Mouse (Mus musculus) lung, embryonic 16.5 days (tissue): ENCODE data around the gene Ppp1r27. TPM values are rescaled to one million over a fixed set of nuclear protein-coding genes. Genes with fewer than 3 reads are reported as not detected.
"Not testable (repeated sequence)": the region's sequence is repeated elsewhere in the genome, so short reads cannot be mapped to it uniquely, and the experiment has no call there.

Experiments
- ATAC-seq: fragments of 200-750 bp; cut with Nextera tagmentation; 2 replicates; pipeline ENCODE4 v1.8.0; 2017; ENCODE audit warnings: low read depth, mild to moderate bottlenecking, moderate library complexity
- H3K27ac ChIP-seq: fragments of 300-500 bp; sonication (generic); 2 replicates; pipeline ENCODE4 v1.5.1; 2014; ENCODE audit warnings: mild to moderate bottlenecking, control low read depth, low read length
- H3K27me3 ChIP-seq: fragments of 300-500 bp; sonication (generic); 2 replicates; pipeline ENCODE4 v1.6.1; 2014; ENCODE audit warnings: low read depth, low read length, mixed read lengths; ENCODE audit not compliant: control insufficient read depth, insufficient read depth
- H3K36me3 ChIP-seq: fragments of 300-500 bp; sonication (generic); 2 replicates; pipeline ENCODE4 v1.6.1; 2014; ENCODE audit warnings: low read length; ENCODE audit not compliant: control insufficient read depth, insufficient read depth
- H3K4me1 ChIP-seq: fragments of 300-500 bp; sonication (generic); replicated peaks from 2 replicates; pipeline ENCODE4 v1.6.1; 2014; ENCODE audit warnings: low read length, mixed read lengths; ENCODE audit not compliant: control insufficient read depth, insufficient read depth
- H3K4me2 ChIP-seq: fragments of 300-500 bp; sonication (generic); 2 replicates; pipeline ENCODE4 v1.6.1; 2014; ENCODE audit warnings: low read depth, low read length, control low read depth
- H3K4me3 ChIP-seq: fragments of 300-500 bp; sonication (generic); 2 replicates; pipeline ENCODE4 v1.5.1; 2014; ENCODE audit warnings: mild to moderate bottlenecking, low read length, control low read depth
- H3K9ac ChIP-seq: fragments of 300-500 bp; sonication (generic); 2 replicates; pipeline ENCODE4 v1.6.1; 2014; ENCODE audit warnings: low read length, control low read depth
- H3K9me3 ChIP-seq: fragments of 300-500 bp; sonication (generic); 2 replicates; pipeline ENCODE4 v1.6.1; 2016; ENCODE audit warnings: low read length; ENCODE audit not compliant: control insufficient read depth
- WGBS: fragments of 180-500 bp; shearing (Covaris S2); extraction: QIAGEN DNeasy Blood & Tissue Kit; methylation state at CpG from one replicate; pipeline ENCODE4 v1.1.7; 2014; 5-methylcytosine and 5-hydroxymethylcytosine counted together
- polyA plus RNA-seq: library from polyadenylated mRNA; unstranded; fragments of >200 nt; fragmentation: Nextera tagmentation; extraction: Ambion mirVana; gene quantifications from 2 replicates; pipeline ENCODE4 v1.2.1, GENCODE M21; 2015

The Ppp1r27 gene
- polyA plus RNA-seq, 1 experiment from 2014 or later, result 0.95 TPM

GRCm38 (mm10) chr11:120571122-120571521 is 20.2 kb upstream of the Ppp1r27 start:
- Histone ChIP-seq H3K4me2 (peak overlapping the region; percentile 91), H3K9ac (peak overlapping the region; percentile 98), H3K27me3 (no peaks in the 10 kb centered on the region), H3K36me3 (peaks cover 41% of the 10 kb centered on the region), H3K4me3 (peak overlapping the region; percentile 82), H3K9me3 (no peaks in the 10 kb centered on the region), H3K27ac (no peak overlapping the region), H3K4me1 (peaks cover 18% of the 10 kb centered on the region)
- ATAC-seq, result no peak
- 59% methylated on average over 3 of the region's 3 CpGs for WGBS

GRCm38 (mm10) chr11:120568324-120568723 is 17.4 kb upstream of the Ppp1r27 start:
- ATAC-seq, result no peak
- H3K9me3 ChIP-seq, result no peaks in the 10 kb centered on the region
- no peaks in the 10 kb centered on the region for H3K27me3 ChIP-seq
- H3K27ac ChIP-seq, result no peak overlapping the region
- peaks cover 65% of the 10 kb centered on the region for H3K36me3 ChIP-seq
- H3K4me3 ChIP-seq, result no peak overlapping the region
- H3K9ac ChIP-seq, result no peak overlapping the region
- no peak overlapping the region for H3K4me2 ChIP-seq
- H3K4me1 ChIP-seq, result peaks cover 12% of the 10 kb centered on the region
- 85% methylated on average over 6 of the region's 6 CpGs for WGBS

- no peak overlapping the region for H3K9ac ChIP-seq
- H3K27me3 ChIP-seq, result no peaks in the 10 kb centered on the region
- WGBS, result 80% methylated on average over 9 of the region's 9 CpGs
- H3K4me2 ChIP-seq, result no peak overlapping the region
- H3K27ac ChIP-seq, result no peak overlapping the region
- no peaks in the 10 kb centered on the region for H3K9me3 ChIP-seq
- H3K4me1 ChIP-seq, result no peaks in the 10 kb centered on the region
- H3K4me3 ChIP-seq, result no peak overlapping the region
- peaks cover 84% of the 10 kb centered on the region for H3K36me3 ChIP-seq
- ATAC-seq, result no peak
Measured at GRCm38 (mm10) chr11:120565114-120565513, 14.2 kb upstream of the Ppp1r27 start.

DNA sequence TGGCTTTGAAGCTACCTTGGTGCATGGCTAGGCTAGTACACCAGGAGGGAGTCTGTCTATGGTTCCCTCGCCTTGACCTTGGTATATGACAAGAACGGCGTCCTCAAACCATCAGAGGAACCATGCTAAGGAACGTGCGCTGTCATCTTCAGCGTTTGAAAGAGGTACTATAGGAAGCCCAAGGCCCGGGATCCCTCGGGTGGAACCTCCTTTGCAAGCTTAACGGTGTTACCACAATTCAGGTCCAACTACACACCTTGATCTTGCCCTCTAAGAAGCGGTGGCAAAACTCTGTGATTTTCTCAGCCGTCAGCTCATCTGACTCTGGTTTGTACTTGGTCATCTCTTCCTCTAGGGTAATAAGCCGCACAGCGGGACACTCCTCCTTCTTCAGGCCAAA is 12.0 kb upstream of the Ppp1r27 start:
- no peaks in the 10 kb centered on the region for H3K9me3 ChIP-seq
- ATAC-seq, result no peak
- WGBS, result 92% methylated on average over 13 of the region's 13 CpGs
- no peaks in the 10 kb centered on the region for H3K27me3 ChIP-seq
- no peaks in the 10 kb centered on the region for H3K4me1 ChIP-seq
- H3K36me3 ChIP-seq, result peaks cover 81% of the 10 kb centered on the region
- H3K27ac ChIP-seq, result no peak overlapping the region
- H3K4me3 ChIP-seq, result no peak overlapping the region
- H3K4me2 ChIP-seq, result no peak overlapping the region
- no peak overlapping the region for H3K9ac ChIP-seq

- no peak overlapping the region for H3K4me2 ChIP-seq
- peaks cover 5% of the 10 kb centered on the region for H3K9me3 ChIP-seq
- H3K4me1 ChIP-seq, result no peaks in the 10 kb centered on the region
- no peak overlapping the region for H3K4me3 ChIP-seq
- H3K36me3 ChIP-seq, result peaks cover 67% of the 10 kb centered on the region
- no peak overlapping the region for H3K27ac ChIP-seq
- no peaks in the 10 kb centered on the region for H3K27me3 ChIP-seq
- WGBS, result 90% methylated on average over 13 of the region's 13 CpGs
- ATAC-seq, result no peak
- no peak overlapping the region for H3K9ac ChIP-seq
Measured at GRCm38 (mm10) chr11:120560952-120561728, 10.2 kb upstream of the Ppp1r27 start.

- H3K4me2 ChIP-seq, H3K9ac ChIP-seq, ATAC-seq, H3K4me1 ChIP-seq, H3K4me3 ChIP-seq, H3K9me3 ChIP-seq, H3K27me3 ChIP-seq, H3K27ac ChIP-seq: not testable (repeated sequence)
- WGBS, result 89% methylated on average over 6 of the region's 6 CpGs
- peaks cover 48% of the 10 kb centered on the region for H3K36me3 ChIP-seq
Measured at GRCm38 (mm10) chr11:120558843-120559242, 7.9 kb upstream of the Ppp1r27 start.

DNA sequence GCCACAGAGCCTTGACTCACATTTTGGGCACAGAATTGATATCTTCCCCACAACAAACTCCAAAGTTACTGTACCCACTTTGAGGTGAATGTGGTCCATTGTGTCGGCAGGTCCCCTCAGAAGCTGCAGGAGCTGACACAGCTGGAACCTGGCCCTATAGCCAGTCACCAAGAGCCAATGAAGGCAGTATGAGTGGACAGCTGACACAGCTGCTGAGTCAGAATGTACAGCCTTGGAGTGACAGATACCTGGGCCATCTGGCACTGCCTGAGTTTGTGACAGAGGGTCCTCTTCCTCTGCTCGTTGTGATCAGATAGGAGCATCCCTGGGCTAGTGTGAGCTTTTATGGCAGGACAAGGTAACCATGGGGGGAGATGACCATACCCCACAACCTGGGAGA is 4.3 kb upstream of the Ppp1r27 start:
- no peak for ATAC-seq
- Histone ChIP-seq H3K4me3 (no peak overlapping the region), H3K4me1 (peaks cover under 1% of the 10 kb centered on the region; the same call in 1 of the 2 replicates), H3K27ac (no peak overlapping the region), H3K9ac (no peak overlapping the region), H3K36me3 (peaks cover 12% of the 10 kb centered on the region), H3K9me3 (peaks cover 5% of the 10 kb centered on the region), H3K4me2 (no peak overlapping the region), H3K27me3 (no peaks in the 10 kb centered on the region)
- WGBS, result 76% methylated on average over 2 of the region's 2 CpGs

DNA sequence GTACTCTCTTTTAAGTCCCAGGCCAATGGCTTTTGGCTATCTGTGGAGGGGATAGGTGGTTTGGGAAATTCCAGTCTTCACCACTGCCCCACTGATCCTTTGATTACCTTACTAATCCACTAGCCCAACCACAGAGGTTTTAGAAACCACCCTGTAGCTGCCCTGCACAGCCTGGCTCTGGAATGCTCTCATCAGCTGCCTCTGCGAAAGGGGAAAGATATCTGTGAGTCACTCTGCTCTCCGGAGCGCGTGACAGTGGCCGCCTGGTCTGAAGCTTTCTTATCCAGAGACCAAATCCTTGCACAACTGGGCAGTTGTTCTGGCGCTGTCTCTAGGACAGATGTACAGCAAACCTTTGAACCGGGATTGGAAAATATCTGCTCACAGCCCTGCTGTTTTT is 3.9 kb upstream of the Ppp1r27 start:
- H3K27ac ChIP-seq, result no peak overlapping the region
- peaks cover 8% of the 10 kb centered on the region for H3K36me3 ChIP-seq
- H3K9me3 ChIP-seq, result peaks cover 5% of the 10 kb centered on the region
- H3K27me3 ChIP-seq, result no peaks in the 10 kb centered on the region
- no peak for ATAC-seq
- H3K4me1 ChIP-seq, result peaks cover 4% of the 10 kb centered on the region; the same call in 1 of the 2 replicates
- H3K9ac ChIP-seq, result no peak overlapping the region
- 77% methylated on average over 7 of the region's 7 CpGs for WGBS
- H3K4me2 ChIP-seq, result no peak overlapping the region
- H3K4me3 ChIP-seq, result no peak overlapping the region

DNA sequence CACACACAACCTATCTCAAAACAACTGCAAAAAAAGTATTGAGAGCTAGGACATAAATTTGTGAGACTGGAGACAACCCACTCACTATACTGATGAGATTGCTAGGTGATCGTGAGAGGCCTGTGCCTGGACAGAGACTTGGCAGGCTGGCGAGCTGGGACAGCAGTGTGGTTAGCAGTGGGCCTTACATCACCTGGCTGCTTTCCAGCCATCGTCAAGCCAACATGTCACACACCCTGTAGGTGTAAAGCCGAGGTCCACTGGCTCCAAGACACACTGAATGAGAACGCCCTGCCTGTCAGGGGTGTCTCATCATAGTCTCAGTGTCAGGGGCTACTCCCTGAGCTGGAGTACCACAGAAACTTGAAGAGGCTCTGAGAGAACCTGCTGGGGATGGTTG is 1.8 kb upstream of the Ppp1r27 start:
- H3K9me3 ChIP-seq, result peaks cover 4% of the 10 kb centered on the region
- no peak for ATAC-seq
- no peak overlapping the region for H3K4me3 ChIP-seq
- 67% methylated on average over 5 of the region's 5 CpGs for WGBS
- no peak overlapping the region for H3K27ac ChIP-seq
- H3K9ac ChIP-seq, result no peak overlapping the region
- peaks cover 16% of the 10 kb centered on the region for H3K4me1 ChIP-seq
- H3K4me2 ChIP-seq, result no peak overlapping the region
- H3K36me3 ChIP-seq, result no peaks in the 10 kb centered on the region
- H3K27me3 ChIP-seq, result no peaks in the 10 kb centered on the region
